Mouse (Mus musculus) lung, postnatal 10 days (tissue): ENCODE results near the gene Trp53.

Source experiments
- DNase-seq: peaks from one replicate; pipeline ENCODE4 v3.0.0; 2021

Gene Trp53

GRCm38 (mm10) chr11:69632284-69633089, 52.3 kb downstream of the Trp53 start, which contains the start of gene Fxr2:
TSS of gene Fxr2 (plus strand) at chr11:69632990.
- peak; percentile 100 for DNase-seq

DNA sequence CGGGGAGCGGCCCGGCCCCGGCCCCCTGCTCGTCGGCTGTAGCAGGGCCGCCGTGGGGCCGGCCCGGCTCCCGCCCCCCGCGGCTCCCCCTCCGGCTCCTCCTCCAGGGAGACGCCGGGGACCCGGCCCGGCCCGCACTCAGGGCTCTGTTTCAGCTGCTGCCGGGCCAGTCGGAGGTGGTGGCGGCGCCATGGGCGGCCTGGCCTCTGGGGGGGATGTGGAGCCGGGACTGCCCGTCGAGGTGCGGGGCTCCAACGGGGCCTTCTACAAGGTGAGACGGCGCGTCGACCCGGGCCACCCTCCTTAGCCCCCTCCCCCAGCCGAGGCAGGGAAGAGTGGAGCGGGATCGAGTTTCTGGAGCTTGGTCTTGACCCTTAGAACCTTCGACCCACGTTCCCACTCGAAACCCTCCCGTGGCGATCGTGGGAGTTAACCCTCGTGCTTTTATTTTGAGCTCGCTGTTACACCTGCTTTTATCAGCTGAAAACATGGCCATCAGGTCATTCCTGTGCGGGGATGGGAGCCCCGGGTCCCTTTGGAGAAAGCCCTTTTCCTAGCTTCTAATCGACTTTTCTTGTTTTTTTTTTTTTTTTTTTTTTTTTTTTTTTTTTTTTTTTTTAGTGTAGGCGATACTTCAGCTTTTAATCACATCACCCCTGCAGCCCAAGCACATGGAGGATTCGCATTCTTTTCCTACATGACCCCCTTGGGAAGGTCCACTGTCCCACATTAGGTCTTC, 53.1 kb downstream of the Trp53 start:
- DNase-seq, result peak; percentile 79

- no peak for DNase-seq
Measured at GRCm38 (mm10) chr11:69635471-69635870, 55.3 kb downstream of the Trp53 start.
